Mouse (Mus musculus) kidney, adult 2 months (tissue): ENCODE results near the gene Rasa2.

Experiments used
- CTCF ChIP-seq: fragments of 200-500 bp; conservative IDR thresholded peaks from 2 replicates; pipeline ENCODE4 v1.5.1; 2011; ENCODE audit warnings: low read depth, mild to moderate bottlenecking, control low read depth, low read length, moderate library complexity, mixed read lengths; ENCODE audit not compliant: insufficient read depth, insufficient read length
- POLR2A ChIP-seq: fragments of 200-500 bp; IDR thresholded peaks from one replicate; pipeline ENCODE4 v1.6.1; 2011; ENCODE audit warnings: low read depth, low read length, control low read depth

DNA sequence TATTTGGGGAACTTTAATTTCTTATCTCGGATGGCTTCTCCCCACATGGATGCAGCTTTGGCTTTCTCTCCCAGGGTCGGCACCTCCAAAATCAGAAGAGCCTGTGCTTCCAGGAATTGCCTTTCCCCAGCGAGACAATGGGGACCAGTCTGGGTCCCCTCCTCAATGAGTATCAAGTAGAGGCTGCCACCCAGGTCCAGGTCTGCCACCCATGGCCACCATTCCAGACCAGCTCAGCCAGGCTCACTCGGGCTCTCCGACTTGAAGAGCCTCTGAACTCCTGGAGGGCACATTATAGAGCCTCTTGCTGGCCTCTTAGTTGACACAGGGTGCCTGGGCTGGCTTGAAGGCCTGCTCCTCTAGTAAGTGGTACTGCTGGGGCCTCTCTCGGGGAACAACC lies 97.9 kb downstream of the Rasa2 start:
- TF ChIP-seq CTCF (no peak), POLR2A (no peak)
